Mouse (Mus musculus): ENCODE measurements around the gene Zfp36l2. TPM values are rescaled to one million over a fixed set of nuclear protein-coding genes. Genes with fewer than 3 reads are reported as not detected.

Zfp36l2 gene
- polyA plus RNA-seq, 1 experiment from 2014 or later: 12.5 TPM

DNA sequence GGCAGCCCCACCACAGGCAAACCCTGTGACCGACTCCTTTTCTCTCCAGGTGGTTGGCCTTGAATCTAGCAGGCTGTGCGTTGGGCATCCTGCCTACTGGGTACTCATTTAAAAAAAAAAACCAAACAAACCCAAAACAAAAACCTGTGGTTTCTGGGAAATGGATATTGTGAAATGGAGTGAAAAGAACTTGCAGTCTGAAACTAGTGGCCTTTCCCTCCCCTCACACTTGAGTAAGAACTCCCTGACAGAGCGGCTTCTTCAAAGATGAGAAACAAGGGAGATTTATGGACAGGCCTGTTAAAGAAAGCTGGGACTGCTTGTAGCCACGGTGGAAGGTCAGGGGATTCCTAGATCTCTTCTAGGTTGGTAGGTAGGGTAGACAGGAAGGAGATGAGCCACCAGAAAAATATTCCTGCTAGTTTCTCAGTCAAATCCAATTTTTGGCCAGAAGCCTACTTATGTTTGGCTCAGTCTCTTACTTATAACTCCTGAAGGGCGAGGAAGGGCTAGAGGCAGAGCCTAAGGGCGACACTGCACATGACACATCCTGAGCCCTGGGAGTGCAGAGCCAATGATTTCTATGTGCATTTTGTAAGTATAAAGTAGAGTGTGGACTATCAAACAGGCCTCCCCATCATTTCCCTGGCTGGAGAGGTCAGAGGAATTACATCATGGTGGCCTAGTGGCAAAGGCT lies 27.7 kb upstream of the Zfp36l2 start:
- 66% methylated on average over 6 of the region's 6 CpGs for WGBS
- Histone ChIP-seq H3K27ac (no peak overlapping the region), H3K4me3 (no peak overlapping the region), H3K9me3 (no peaks in the 10 kb centered on the region), H3K9ac (no peak overlapping the region), H3K27me3 (replicated peaks) (no peaks in the 10 kb centered on the region), H3K4me1 (no peaks in the 10 kb centered on the region), H3K4me2 (replicated peaks) (no peak overlapping the region), H3K36me3 (peaks cover 22% of the 10 kb centered on the region)
- no peak for ATAC-seq (ENCODE audit: low FRiP score, low read depth)

DNA sequence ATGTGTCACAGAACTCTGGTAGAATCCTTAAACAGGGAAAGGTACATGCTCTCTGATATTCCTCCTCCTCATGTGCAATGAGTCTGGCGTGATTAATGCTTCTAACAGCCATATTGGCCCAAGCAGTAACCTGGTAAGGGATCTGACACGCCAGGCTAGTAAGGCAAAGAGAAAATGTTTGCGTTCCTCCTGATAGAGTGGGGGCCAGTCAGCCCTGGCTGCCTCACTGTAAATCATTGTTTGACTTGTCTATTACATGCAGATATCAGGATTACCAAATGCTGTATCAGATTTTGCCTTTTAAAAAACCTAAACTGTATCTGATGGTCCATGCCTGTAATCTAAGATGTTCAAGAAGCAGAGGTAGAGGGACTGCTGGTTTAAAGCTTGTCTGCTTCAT lies 25.7 kb upstream of the Zfp36l2 start:
- H3K27me3 ChIP-seq (replicated peaks): no peaks in the 10 kb centered on the region
- no peak for ATAC-seq (ENCODE audit: low FRiP score, low read depth)
- no peak overlapping the region for H3K27ac ChIP-seq
- whole genome bisulfite sequencing: 83% methylated on average over 3 of the region's 3 CpGs
- H3K4me3 ChIP-seq: no peak overlapping the region
- no peak overlapping the region for H3K9ac ChIP-seq
- no peaks in the 10 kb centered on the region for H3K9me3 ChIP-seq
- H3K36me3 ChIP-seq: peaks cover 8% of the 10 kb centered on the region; the same call in 1 of the 2 replicates
- H3K4me1 ChIP-seq: no peaks in the 10 kb centered on the region
- H3K4me2 ChIP-seq (replicated peaks): no peak overlapping the region

GRCm38 (mm10) chr17:84207611-84208010 lies 19.9 kb upstream of the Zfp36l2 start:
- WGBS: 93% methylated on average over 3 of the region's 3 CpGs
- Histone ChIP-seq H3K27me3 (replicated peaks) (no peaks in the 10 kb centered on the region), H3K27ac (no peak overlapping the region), H3K9me3 (no peaks in the 10 kb centered on the region), H3K4me1 (peaks cover 6% of the 10 kb centered on the region), H3K4me3 (no peak overlapping the region), H3K9ac (no peak overlapping the region), H3K36me3 (peaks cover 11% of the 10 kb centered on the region; the same call in 1 of the 2 replicates), H3K4me2 (replicated peaks) (no peak overlapping the region)
- no peak for ATAC-seq (ENCODE audit: low FRiP score, low read depth)

- no peak overlapping the region for H3K4me3 ChIP-seq
- WGBS: 89% methylated on average over 3 of the region's 3 CpGs
Measured at GRCm38 (mm10) chr17:84206239-84206638, 18.5 kb upstream of the Zfp36l2 start.

GRCm38 (mm10) chr17:84204962-84205361 lies 17.2 kb upstream of the Zfp36l2 start:
- Histone ChIP-seq H3K9ac (no peak overlapping the region), H3K4me1 (peaks cover 6% of the 10 kb centered on the region), H3K4me2 (replicated peaks) (no peak overlapping the region), H3K27me3 (replicated peaks) (no peaks in the 10 kb centered on the region), H3K4me3 (no peak overlapping the region), H3K9me3 (no peaks in the 10 kb centered on the region), H3K36me3 (peaks cover 11% of the 10 kb centered on the region; the same call in 1 of the 2 replicates), H3K27ac (no peak overlapping the region)
- no peak for ATAC-seq (ENCODE audit: low FRiP score, low read depth)
- 85% methylated on average over 5 of the region's 5 CpGs for WGBS

More at GRCm38 (mm10) chr17:84206239-84206638, 18.5 kb upstream of the Zfp36l2 start:
- Histone ChIP-seq H3K4me2 (replicated peaks) (no peak overlapping the region), H3K27ac (no peak overlapping the region), H3K9me3 (no peaks in the 10 kb centered on the region), H3K4me1 (peaks cover 6% of the 10 kb centered on the region), H3K9ac (no peak overlapping the region), H3K36me3 (peaks cover 11% of the 10 kb centered on the region; the same call in 1 of the 2 replicates), H3K27me3 (replicated peaks) (no peaks in the 10 kb centered on the region)
- ATAC-seq (ENCODE audit: low FRiP score, low read depth): no peak

DNA sequence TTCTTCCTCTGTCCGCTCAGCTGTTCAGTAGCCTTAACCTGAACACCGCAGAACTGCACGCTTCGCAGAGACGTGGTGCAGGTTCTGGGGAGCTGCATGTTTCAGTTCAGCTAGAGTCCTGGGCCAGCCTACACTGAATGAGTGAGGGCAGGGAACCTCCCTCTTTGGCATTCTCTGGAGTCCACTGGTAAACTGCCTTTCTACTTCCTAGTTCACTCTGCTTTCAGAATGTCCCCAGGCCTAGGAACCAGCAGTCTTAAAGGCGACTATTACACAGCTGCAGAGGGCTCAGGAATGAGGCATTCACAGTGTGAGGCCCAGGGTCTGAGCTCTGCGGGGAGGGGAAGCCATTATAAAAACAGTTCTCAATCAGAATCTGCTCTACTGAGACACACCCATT lies 15.6 kb upstream of the Zfp36l2 start:
- Histone ChIP-seq H3K4me1 (peaks cover 6% of the 10 kb centered on the region), H3K4me3 (no peak overlapping the region), H3K36me3 (peaks cover 11% of the 10 kb centered on the region; the same call in 1 of the 2 replicates), H3K4me2 (replicated peaks) (no peak overlapping the region), H3K9ac (no peak overlapping the region), H3K27ac (no peak overlapping the region), H3K9me3 (no peaks in the 10 kb centered on the region), H3K27me3 (replicated peaks) (no peaks in the 10 kb centered on the region)
- 54% methylated on average over 7 of the region's 7 CpGs for WGBS
- ATAC-seq (ENCODE audit: low FRiP score, low read depth): no peak

DNA sequence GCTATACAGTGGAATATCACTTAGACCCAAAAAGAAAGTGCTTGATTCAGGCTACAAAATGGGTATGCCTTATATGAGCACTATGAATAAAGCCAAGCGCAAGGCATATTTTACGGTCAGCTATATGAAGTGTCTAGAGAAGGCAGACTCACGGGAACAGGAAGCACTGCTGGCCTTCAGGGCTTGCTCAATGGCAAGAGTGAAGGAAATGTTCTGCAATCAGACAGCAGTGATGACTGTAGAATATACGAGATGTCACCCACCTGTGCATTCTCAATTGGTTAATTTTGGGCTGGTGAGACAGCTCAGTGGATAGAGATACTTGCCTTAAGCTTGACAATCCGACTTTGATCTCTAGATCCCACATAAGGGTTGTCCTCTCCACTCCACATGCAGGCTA lies 13.4 kb upstream of the Zfp36l2 start:
- WGBS: 92% methylated on average over 5 of the region's 5 CpGs
- H3K4me1 ChIP-seq: peaks cover 6% of the 10 kb centered on the region
- ATAC-seq (ENCODE audit: low FRiP score, low read depth): no peak

DNA sequence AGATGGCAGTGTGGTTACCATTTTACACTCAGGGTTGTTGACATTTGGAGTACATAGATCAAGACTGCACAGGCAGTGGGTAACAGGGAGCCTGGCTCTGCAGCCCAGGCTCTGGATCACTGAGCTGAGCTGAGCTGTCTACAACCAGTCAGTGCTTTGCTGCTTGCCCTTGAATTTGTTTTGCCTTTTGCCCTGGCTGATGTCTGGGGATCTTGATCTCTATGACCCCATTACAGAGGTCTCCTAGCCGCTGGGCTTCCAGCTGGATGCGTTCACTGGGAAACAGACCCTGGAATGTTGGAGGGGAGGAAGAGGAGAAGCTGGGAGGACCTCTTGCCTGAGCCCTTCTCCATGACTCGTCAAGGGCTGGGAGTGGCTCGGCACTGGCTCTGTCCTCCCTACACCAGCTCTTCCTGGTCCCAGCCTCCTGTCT lies 10.2 kb upstream of the Zfp36l2 start:
- 65% methylated on average over 4 of the region's 4 CpGs for WGBS
- no peak for ATAC-seq (ENCODE audit: low FRiP score, low read depth)
- no peaks in the 10 kb centered on the region for H3K36me3 ChIP-seq
- H3K9ac ChIP-seq: no peak overlapping the region
- H3K9me3 ChIP-seq: no peaks in the 10 kb centered on the region
- H3K27ac ChIP-seq: no peak overlapping the region
- no peak overlapping the region for H3K4me3 ChIP-seq
- no peak overlapping the region for H3K4me2 ChIP-seq (replicated peaks)
- H3K4me1 ChIP-seq: no peaks in the 10 kb centered on the region; the same call in 1 of the 2 replicates
- no peaks in the 10 kb centered on the region for H3K27me3 ChIP-seq (replicated peaks)

More for the DNA sequence above, 13.4 kb upstream of the Zfp36l2 start:
- Histone ChIP-seq H3K4me3 (no peak overlapping the region), H3K4me2 (replicated peaks) (no peak overlapping the region), H3K9ac (no peak overlapping the region), H3K9me3 (no peaks in the 10 kb centered on the region), H3K36me3 (peaks cover 3% of the 10 kb centered on the region; the same call in 1 of the 2 replicates), H3K27ac (no peak overlapping the region), H3K27me3 (replicated peaks) (no peaks in the 10 kb centered on the region)

- Histone ChIP-seq H3K9ac (no peak overlapping the region), H3K4me3 (no peak overlapping the region), H3K27ac (no peak overlapping the region), H3K4me1 (no peaks in the 10 kb centered on the region), H3K9me3 (no peaks in the 10 kb centered on the region), H3K27me3 (replicated peaks) (no peaks in the 10 kb centered on the region), H3K36me3 (peaks cover 7% of the 10 kb centered on the region; the same call in 1 of the 2 replicates), H3K4me2 (replicated peaks) (no peak overlapping the region)
- no peak for ATAC-seq (ENCODE audit: low FRiP score, low read depth)
Measured at GRCm38 (mm10) chr17:84196329-84196728, 8.6 kb upstream of the Zfp36l2 start.

- 88% methylated on average over 3 of the region's 3 CpGs for WGBS
- ATAC-seq (ENCODE audit: low FRiP score, low read depth): no peak
Measured at GRCm38 (mm10) chr17:84195835-84196234, 8.1 kb upstream of the Zfp36l2 start.

DNA sequence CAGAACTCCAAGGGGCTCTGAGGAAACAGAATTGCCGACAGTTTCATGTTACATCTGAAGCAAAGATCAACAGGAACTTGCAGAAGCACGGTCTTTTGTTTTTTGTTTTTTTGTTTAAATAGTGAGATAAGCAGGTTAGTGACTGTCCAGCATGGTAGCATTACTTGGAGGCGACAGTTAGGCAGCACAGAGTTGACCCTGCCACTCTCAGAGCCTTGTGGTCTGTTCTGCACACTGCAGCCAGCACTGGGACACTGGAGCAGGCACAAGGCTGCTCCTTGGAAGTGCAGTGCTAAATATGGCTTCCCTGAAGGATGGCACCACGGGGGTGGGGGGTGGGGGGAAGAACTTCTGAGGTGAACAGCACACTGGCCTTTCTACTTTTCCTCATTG lies 7.3 kb upstream of the Zfp36l2 start:
- peaks cover 7% of the 10 kb centered on the region; the same call in 1 of the 2 replicates for H3K36me3 ChIP-seq
- no peak overlapping the region for H3K4me3 ChIP-seq
- H3K9me3 ChIP-seq: no peaks in the 10 kb centered on the region
- H3K4me1 ChIP-seq: no peaks in the 10 kb centered on the region
- H3K9ac ChIP-seq: no peak overlapping the region
- H3K27me3 ChIP-seq (replicated peaks): no peaks in the 10 kb centered on the region
- no peak for ATAC-seq (ENCODE audit: low FRiP score, low read depth)
- H3K27ac ChIP-seq: no peak overlapping the region
- WGBS: 69% methylated on average over 4 of the region's 4 CpGs
- H3K4me2 ChIP-seq (replicated peaks): no peak overlapping the region

More at GRCm38 (mm10) chr17:84195835-84196234, 8.1 kb upstream of the Zfp36l2 start:
- H3K4me2 ChIP-seq (replicated peaks): no peak overlapping the region
- H3K27me3 ChIP-seq (replicated peaks): no peaks in the 10 kb centered on the region
- H3K4me3 ChIP-seq: no peak overlapping the region
- peaks cover 7% of the 10 kb centered on the region; the same call in 1 of the 2 replicates for H3K36me3 ChIP-seq
- H3K4me1 ChIP-seq: no peaks in the 10 kb centered on the region
- no peak overlapping the region for H3K27ac ChIP-seq
- H3K9ac ChIP-seq: no peak overlapping the region
- H3K9me3 ChIP-seq: no peaks in the 10 kb centered on the region

GRCm38 (mm10) chr17:84194282-84195002 lies 6.7 kb upstream of the Zfp36l2 start:
- Histone ChIP-seq H3K4me2 (replicated peaks) (no peak overlapping the region), H3K4me3 (no peak overlapping the region), H3K27me3 (replicated peaks) (no peaks in the 10 kb centered on the region), H3K9me3 (no peaks in the 10 kb centered on the region), H3K27ac (no peak overlapping the region), H3K4me1 (0 out of 2 replicates have a peak, but pooled peaks cover under 1% of the 10 kb centered on the region), H3K9ac (no peak overlapping the region), H3K36me3 (peaks cover 7% of the 10 kb centered on the region; the same call in 1 of the 2 replicates)
- no peak for ATAC-seq (ENCODE audit: low FRiP score, low read depth)
- 87% methylated on average over 4 of the region's 4 CpGs for WGBS
